Mouse (Mus musculus) ovary, postnatal 14 days (tissue): ENCODE data around the gene Ptprt.

Source experiments
- DNase-seq: peaks from one replicate; pipeline ENCODE4 v3.0.0; 2022; ENCODE audit warnings: low spot score

The Ptprt gene

GRCm38 (mm10) chr2:162409245-162409644 lies 251.7 kb downstream of the Ptprt start:
- DNase-seq, result no peak

GRCm38 (mm10) chr2:162401316-162402100 lies 259.4 kb downstream of the Ptprt start:
- DNase-seq, result no peak

- no peak for DNase-seq
These were observed 266.3 kb downstream of the Ptprt start for GRCm38 (mm10) chr2:162394601-162395000.

- DNase-seq, result no peak
These were observed 269.1 kb downstream of the Ptprt start for GRCm38 (mm10) chr2:162391834-162392233.

GRCm38 (mm10) chr2:162377309-162377708 lies 283.6 kb downstream of the Ptprt start:
- no peak for DNase-seq

GRCm38 (mm10) chr2:162349047-162349446 lies 311.9 kb downstream of the Ptprt start:
- no peak for DNase-seq

GRCm38 (mm10) chr2:162341846-162342245 lies 319.1 kb downstream of the Ptprt start:
- DNase-seq, result no peak

- DNase-seq, result no peak
These were observed 320.7 kb downstream of the Ptprt start for GRCm38 (mm10) chr2:162340231-162340630.

GRCm38 (mm10) chr2:162332066-162332683 lies 328.8 kb downstream of the Ptprt start:
- no peak for DNase-seq

GRCm38 (mm10) chr2:162329430-162329829 lies 331.5 kb downstream of the Ptprt start:
- no peak for DNase-seq

- no peak for DNase-seq
These were observed 338.5 kb downstream of the Ptprt start for GRCm38 (mm10) chr2:162322411-162322810.

- no peak for DNase-seq
These were observed 353.0 kb downstream of the Ptprt start for GRCm38 (mm10) chr2:162307996-162308395.

- DNase-seq, result no peak
These were observed 366.9 kb downstream of the Ptprt start for GRCm38 (mm10) chr2:162294070-162294469.

- DNase-seq, result no peak
These were observed 378.3 kb downstream of the Ptprt start for GRCm38 (mm10) chr2:162282606-162283005.

GRCm38 (mm10) chr2:162282121-162282520 lies 378.8 kb downstream of the Ptprt start:
- DNase-seq, result no peak

- no peak for DNase-seq
These were observed 387.1 kb downstream of the Ptprt start for GRCm38 (mm10) chr2:162273826-162274225.

GRCm38 (mm10) chr2:162251272-162251671 lies 409.7 kb downstream of the Ptprt start:
- no peak for DNase-seq

GRCm38 (mm10) chr2:162248296-162248695 lies 412.7 kb downstream of the Ptprt start:
- no peak for DNase-seq

- no peak for DNase-seq
These were observed 438.5 kb downstream of the Ptprt start for GRCm38 (mm10) chr2:162222476-162222875.

- no peak for DNase-seq
These were observed 440.4 kb downstream of the Ptprt start for GRCm38 (mm10) chr2:162220586-162220985.

GRCm38 (mm10) chr2:162219507-162219906 lies 441.4 kb downstream of the Ptprt start:
- no peak for DNase-seq

GRCm38 (mm10) chr2:162217896-162218295 lies 443.1 kb downstream of the Ptprt start:
- no peak for DNase-seq

GRCm38 (mm10) chr2:162212397-162212796 lies 448.6 kb downstream of the Ptprt start:
- DNase-seq, result no peak

GRCm38 (mm10) chr2:162210564-162210963 lies 450.4 kb downstream of the Ptprt start:
- DNase-seq, result no peak
